Mouse (Mus musculus) stomach, embryonic 16.5 days (tissue): ENCODE measurements around the gene Ephb1. TPM values are rescaled to one million over a fixed set of nuclear protein-coding genes. Genes with fewer than 3 reads are reported as not detected.

Source experiments
- microRNA-seq: library from miRNA; unstranded; fragments of <30 nt; microRNA quantifications from one replicate; pipeline ENCODE4, GENCODE M21; 2016
- polyA plus RNA-seq: library from polyadenylated mRNA; unstranded; fragments of >200 nt; fragmentation: Nextera tagmentation; extraction: Ambion mirVana; gene quantifications from 2 replicates; pipeline ENCODE4 v1.2.1, GENCODE M21; 2015

Gene Ephb1
- polyA plus RNA-seq, 1 experiment from 2014 or later, result 3.6 TPM

Small RNA genes lying within 50 kb of the gene (microRNA-seq; reads per million reads assigned to microRNA genes)
- gene Mir7243, result not detected

Other genes starting within 250 kb of the Ephb1 start
- 0.16 and 0.54 TPM in 2 replicates for gene Ky, start 151.1 kb upstream of the Ephb1 start, polyA plus RNA-seq